Mouse (Mus musculus) neural tube, embryonic 10.5 days (tissue): ENCODE results near the gene Cxcr4.
A peak's percentile ranks its signal among the peaks of the same experiment; 100 is the strongest.
"Not testable (repeated sequence)": the region's sequence is repeated elsewhere in the genome, so short reads cannot be mapped to it uniquely, and the experiment has no call there.

Source experiments
- DNase-seq: peaks from one replicate; pipeline ENCODE4 v3.0.0-alpha.2; 2017; ENCODE audit warnings: low spot score; ENCODE audit errors: extremely low spot score

Cxcr4 gene

DNA sequence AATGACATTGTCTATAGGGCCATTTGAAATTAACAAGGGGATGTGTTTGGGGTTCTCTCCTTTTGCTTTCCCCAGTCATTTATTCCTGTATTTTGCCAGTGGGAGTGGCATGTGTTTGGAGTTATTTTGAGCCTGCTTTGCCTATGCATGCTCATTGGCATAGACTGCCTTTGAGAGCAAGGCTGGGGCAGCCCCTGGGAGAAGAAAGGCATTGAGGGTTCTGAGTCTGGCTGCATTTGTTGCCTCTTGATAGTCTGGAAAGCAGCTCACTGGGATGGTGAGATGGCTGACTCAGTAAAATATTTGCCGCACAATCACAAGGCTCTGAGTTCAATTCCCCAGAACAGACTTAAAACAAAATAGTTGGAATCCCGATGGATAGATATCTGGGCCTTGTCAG, 8.5 kb upstream of the Cxcr4 start:
- DNase-seq, result no peak

DNA sequence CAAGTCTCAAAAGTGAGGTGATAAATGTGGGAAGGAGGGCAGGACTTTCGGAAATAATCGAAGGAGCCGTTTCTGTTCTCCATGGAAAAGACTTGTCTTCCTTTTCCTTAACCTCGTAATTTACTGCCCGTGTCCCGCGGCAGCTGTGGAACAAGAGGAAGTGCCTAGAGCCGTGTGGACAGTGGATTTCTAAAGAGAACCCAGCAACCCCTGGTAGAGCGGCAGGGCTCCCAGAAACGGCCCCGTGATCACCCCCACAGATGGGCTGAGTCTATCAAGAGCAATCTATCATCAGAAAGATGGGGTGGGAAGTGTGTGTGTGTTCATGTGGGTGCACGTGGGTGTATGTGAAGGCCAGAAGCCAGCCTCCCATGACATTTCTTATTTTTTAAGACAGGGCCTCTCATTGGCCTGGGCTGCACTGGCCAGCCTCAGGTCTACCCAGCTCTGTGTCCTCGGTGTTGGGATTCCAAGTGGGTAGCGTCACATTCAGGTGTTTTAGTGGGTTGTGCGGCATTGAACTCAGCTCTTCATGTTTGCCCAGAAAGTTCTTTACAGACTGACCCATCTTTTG, 5.2 kb upstream of the Cxcr4 start:
- DNase-seq, result no peak

DNA sequence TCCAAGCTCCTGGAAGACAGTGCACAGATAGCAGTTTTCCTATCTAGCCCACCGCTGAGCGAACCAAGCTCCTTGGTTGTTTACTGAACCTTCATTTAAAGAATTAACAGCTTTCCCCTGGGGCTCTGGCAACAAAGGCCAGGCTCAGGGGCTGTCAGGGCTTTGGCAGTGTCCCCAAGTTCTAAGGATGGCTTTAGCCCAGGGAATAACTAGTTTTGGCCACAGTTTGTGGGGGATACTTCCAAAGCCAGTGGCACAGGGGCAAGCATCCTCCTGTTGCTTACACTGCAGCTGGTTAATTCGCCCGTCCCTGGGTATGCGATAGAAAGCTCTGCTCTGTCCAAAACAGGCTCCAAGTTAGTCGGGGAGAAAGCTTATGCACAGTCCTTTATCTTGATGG, 3.4 kb upstream of the Cxcr4 start:
- no peak for DNase-seq

DNA sequence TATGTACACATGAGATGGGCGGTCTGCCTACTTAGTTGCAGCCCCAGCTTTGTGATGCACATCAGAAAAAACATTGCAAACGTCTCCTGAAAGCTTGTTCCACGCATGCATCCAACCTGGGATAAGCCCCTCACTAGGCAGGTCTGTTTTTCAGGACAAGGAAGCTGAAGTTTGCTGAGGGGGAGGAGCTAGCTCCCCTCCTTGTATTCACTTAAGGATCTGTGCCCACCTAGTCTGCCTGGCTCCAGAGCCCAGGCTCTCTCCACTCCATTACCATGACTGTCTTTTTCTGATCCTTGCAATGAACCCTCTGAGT, 3.0 kb upstream of the Cxcr4 start:
- no peak for DNase-seq

DNA sequence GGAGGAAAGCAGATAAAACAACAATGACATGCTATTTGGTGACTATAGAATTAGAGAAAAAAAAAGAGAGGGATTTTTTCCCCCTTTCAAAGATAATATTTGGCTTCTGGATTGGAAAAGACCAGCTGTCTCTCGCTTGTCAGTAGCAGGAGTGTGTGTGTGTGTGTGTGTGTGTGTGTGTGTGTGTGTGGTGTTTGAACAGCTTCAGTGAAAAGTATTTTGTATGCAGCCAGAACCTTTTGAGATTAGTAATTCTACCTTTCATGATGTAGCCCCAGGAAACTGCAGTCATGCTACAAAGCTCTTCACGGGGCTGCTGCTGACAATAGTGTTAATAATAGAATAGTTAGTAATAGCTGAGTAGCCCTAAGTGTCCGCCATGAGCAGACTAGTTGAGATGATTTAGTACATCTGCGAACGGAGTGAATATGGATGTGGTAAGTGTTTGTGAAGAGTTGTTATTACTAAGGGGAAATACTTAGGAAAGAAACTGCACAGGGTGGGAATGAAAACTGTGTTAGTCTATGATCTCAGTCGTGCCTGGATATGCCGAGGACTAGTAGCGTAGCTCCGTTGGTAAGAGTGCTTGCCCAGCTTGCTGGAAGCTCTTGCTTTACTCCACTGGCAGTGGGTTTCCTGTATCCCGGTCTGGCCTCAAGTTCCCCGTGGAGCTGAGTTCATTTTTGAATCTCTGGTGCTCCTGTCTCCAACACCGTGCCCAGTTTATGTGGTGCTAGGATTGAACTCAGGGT, 2.4 kb upstream of the Cxcr4 start:
- no peak for DNase-seq

DNA sequence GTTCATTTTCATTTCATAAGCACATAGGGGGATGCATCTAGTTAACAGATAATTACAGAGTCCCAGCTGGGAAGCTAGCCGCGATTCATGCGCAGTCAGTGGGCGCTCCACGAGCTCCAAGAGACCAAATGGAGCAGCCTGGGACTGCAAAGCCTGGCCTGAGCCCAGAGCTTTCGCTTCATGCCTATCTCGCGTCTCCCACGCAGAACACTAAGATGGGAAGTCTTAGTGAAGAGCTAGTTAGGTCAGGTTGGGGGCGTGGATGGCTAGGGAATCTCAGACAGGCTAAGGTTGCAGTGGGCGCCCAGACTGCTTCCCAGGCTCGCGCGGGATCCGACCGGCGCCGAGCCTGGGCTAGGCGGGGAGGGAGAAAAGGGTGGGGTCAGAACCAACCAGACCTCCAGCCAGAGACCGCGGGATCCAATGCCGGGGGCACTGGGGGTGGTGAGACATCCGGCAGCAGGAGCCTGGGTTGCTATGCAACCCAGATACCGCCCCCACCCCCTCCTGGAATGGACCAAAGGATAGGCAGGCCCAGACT, 938 bp upstream of the Cxcr4 start:
- peak; percentile 53 for DNase-seq

DNA sequence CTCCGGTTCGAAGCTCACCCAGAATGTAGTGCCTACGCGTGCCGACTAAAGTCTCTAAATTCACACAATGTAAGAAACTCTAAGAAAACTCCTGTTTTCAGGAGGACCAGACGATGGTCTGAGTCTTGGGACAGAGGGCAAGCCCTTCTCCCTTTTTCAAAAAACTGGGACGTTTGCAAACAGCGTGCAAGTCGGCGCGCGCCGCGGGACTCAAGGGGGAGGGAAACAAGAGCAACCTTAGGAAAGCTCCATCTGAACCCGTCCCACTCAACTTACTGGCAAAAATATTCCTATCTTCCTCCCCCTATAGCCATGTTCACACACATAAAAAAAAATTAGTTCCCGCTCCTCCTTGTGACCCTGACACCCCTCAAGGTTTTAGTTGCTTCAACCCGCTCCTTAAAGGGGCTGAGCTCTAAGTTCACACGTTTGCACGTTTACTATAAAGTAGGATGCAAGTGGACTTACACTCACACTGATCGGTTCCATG, 327 bp downstream of the Cxcr4 start:
- DNase-seq, result no peak

DNA sequence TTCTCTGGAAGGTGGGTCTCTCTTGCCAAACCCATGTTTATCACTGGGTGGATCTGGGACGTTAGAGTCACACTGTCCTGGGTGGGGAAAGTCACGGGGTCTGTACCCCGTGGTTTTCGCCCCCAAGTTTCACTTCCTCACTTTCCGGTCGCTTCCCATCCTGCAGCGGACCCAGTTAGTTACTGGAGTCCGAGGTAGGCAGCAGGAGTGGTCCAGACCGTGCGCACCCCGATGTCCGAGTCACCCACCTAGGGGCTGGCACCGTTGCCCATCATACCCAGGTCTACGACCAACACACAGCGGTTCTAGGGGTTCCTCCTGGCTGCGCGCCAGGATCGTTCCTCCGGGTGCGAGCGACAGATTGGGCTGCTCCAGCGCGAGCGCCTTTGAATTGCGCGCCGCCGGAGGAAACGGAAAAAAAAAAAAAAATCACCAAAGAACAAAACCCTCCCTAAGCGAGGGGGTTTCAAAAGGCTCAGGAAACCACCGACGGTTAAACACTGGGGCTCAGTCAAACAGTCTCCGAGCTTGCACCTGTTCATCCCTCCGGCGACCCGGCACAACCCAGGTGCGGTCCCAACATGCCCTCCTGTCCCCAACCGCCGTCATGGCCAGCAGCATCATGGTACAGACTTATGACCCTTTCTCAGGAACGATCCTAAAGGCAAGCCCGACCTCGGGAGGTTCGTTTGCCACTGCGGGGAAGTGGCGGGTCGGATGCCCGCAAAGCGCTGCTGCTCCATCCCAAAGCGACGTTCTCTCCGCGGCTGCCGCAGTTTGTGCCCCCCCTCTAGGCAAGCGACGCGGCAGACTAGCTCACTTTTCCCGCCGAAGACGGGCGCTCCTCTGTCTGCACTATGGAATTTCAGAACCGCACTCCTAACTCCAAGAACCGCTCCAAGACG, 1.0 kb downstream of the Cxcr4 start:
- peak; percentile 64 for DNase-seq

DNA sequence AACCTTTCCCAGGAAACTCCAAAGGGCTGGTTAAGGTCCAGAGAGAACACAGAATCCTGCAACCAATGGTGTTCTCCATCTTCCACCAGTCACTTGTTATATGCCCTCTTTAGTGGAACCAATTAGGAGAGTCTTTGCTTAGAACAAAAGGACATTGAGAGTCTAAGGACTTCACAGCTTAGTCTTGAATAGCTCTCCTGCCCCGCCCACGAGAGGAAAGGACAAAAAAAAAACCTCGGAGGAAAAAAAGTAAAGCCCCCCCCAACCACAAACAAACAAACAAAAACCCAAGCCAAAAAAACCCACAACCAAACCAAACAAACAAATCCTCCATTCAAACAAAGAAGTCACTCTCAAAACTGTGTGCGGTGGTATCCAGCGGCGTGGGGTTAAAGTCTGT, 2.1 kb downstream of the Cxcr4 start:
- DNase-seq, result no peak

DNA sequence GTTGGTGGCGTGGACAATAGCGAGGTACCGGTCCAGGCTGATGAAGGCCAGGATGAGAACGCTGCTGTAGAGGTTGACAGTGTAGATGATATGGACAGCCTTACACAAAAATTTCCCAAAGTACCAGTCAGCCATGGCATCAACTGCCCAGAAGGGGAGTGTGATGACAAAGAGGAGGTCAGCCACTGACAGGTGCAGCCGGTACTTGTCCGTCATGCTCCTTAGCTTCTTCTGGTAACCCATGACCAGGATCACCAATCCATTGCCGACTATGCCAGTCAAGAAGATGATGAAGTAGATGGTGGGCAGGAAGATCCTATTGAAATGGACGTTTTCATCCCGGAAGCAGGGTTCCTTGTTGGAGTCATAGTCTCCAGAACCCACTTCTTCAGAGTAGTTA, 2.6 kb downstream of the Cxcr4 start:
- no peak for DNase-seq

DNA sequence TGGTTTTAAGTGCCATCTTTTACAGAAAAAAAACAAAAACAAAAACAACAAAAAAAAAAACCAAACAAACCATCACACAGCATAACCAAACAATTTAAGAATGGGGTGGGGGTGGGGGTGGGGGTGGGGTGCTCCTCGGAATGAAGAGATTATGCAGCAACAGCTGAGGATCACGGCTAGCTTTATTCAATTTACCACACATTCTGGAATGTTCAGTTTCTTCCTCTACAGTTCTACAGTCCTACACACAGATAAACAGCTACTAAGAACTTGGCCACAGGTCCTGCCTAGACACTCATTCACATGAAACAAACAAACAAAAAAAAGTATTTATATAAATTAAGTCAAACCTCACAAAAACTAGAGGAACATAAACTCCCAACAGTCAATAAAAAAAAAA, 3.8 kb downstream of the Cxcr4 start:
- DNase-seq, result no peak

DNA sequence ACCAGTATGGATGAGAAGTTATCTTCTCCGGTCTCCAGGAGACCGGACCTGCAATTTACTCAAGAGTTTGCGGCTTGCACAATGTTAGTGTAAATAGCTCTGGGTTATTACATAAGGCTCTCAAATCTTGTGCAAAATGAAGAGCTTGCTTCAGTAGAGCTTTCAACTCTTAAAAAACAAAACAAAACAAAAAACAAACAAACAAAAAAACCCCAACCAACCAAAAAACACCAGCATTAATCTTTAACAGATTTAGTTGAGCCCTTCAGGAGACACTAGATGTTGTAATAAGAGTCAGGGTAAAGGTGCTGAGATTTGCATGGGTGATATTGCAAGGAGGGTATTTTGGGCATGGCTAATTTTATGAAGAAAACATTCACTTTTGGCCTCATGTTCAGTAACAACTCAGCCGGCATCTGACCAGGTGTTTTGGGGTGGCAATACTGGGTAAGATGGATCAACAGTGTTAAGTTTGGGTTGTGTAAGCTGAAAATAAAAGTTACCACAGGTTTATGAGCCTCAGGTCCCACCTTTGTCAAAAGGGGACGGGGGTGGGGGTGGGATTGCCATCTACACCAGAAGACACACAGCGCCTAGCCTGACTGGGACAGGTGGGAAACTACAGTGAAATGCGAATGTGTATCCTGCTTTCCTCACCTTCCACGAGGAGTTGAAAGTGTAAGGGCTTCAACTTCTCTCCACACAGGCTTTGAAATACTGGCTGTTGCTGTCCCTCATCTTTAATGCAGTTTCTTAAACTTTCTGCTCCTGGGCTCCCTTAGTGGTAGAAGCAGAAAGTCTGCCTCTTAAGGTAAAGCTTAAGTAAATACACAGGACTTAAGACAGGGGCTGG, 4.9 kb downstream of the Cxcr4 start:
- DNase-seq, result no peak

DNA sequence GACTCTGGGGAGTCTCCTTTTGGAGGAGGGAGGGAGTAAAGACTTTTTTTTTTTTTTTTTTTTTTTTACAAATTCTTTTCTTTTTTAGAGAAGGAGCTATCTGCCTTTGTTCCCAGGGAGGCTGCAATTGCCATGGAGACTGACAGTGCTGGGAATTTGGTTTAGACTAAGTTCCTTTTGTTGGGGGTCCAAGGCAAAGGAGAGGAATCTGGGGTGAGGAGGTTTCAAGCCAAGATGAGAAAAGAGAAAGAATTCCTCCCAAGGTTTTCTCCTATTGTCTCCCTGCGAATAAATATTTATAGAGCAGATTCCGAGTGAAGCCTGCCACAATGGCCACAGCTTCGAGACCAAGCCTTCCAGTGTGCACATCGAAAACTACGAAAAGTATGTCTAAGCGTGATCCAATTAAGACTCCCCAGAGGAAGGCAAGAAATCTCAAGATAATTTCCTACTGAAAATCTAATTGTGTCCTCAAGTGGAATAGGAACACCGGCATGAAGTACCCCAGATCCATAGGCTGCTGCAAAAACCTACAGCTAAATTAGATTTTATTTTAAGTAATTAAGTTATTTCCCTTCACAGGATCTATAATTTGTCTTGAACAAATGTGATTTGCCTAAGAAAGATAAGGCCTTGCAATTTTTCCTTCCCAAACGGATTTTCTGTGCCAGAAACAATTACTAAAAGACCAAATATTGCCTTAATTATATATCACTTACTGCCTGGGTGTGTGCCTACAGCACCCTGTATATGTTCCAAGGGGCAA, 5.7 kb downstream of the Cxcr4 start:
- DNase-seq, result no peak

DNA sequence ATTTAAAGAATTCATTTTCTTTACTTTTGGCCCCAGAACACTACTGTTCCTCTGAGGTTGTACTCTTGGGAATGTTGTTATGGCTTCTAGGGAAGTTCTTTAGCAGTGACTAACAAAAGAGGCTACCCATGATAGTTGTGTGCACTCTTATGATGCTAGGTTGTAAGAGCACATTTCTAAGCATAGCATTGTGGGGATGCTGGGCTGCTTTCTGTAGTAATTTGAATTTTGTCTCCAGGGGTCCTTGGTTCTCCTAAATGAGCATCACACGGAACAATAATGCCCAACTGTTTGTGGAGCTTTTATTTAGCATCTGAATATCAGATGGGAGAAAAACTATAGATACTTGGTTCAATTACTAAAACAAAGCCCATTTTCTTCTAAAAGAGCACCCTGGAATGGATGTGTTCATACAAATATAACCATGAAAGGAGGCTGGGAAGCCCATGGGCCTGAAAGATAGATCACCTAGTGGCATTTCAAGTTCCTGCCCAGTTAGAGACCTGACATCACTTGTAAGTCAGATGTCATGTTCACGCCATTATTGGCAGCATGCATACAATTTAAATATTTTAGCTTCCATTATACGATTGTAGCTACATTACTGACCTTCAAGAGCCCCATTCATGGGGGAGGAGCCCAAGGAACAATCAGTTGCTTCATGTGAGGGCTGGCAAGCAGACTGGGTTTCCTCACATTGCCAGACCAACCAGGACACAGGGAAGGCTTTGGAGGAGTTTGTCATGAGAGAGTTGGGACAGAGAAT, 6.5 kb downstream of the Cxcr4 start:
- no peak for DNase-seq

DNA sequence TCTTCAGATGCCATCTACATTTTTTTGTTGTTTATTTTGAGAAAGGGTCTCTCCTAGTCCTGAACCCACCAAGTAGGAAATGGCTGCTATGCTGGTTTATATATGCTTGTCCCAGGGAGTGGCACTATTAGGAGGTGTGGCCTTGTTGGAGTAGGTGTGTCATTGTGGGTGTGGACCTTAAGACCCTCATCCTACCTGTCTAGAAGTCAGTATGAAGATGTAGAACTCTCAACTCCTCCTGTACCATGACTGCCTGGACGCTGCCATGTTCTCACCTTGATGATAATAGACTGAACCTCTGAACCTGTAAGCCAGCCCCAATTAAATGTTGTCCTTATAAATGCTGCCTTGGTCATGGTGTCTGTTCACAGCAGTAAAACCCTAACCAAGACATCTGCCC, 7.4 kb downstream of the Cxcr4 start:
- not testable (repeated sequence) for DNase-seq

DNA sequence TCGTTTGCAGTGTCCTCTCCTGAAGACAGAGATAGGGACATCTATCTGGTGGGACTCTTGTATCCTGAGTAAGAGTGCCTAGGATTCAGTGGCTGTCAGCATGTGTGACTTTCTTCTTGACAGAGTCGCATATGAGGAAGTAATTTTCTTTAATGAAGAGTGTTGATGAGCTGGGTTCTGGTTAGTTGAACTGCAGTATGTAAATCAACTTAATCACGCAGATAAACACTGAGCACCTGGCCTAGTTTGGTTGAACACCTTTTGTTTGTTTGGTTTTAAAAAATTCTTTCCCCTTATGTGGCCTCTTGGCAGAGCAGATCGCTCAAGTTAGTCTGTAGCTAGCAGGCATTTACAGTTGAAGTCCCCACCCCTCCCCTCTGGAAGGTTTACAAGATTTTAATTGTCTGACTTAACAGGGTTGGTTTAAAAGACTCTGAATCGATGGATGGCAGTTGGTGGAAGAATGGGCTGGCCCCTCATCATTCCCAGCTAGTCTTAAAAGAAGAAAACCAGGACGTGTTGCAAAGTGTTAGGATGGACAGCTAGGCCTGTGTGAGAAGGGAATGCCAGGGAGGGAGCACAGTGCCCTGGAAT, 8.7 kb downstream of the Cxcr4 start:
- DNase-seq, result no peak

DNA sequence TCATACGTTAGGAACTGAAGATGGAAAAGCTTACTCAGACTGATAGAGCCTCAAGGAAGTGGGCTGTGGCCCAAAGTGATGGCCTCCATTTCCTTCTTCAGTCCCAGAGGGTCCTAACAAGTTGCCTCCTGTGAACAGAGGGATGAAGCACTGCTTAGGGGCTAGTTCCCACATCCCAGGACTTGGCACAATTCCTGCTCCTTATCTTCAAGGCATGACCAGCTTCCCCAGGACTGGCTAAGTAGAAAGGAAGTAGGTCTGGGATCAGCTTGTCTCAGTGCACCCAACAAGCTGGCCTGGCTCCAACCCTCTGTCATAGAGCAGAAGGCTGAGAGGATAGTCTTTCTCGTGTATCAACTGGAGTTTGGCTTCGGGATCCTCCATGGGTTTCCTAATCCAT, 11.8 kb downstream of the Cxcr4 start:
- no peak for DNase-seq

DNA sequence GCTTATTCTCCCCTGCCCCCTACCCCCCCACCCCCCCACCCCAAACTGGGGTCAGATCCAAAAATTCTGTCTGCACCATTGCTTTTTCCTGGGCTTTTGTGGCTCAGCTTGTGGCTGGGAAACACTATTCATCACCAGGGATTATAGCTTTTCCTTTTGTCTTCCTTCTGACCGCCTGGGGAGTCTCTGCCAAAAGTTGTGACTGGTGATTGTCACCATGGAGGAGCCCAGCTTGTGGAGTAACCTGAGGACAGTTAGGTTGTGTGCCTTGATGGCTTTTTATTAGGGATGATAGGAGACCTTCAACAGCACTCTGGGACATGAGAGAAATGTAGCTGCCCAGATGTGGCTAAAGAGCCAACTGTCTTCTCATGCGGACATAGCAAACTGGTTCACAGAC, 13.6 kb downstream of the Cxcr4 start:
- DNase-seq, result no peak

DNA sequence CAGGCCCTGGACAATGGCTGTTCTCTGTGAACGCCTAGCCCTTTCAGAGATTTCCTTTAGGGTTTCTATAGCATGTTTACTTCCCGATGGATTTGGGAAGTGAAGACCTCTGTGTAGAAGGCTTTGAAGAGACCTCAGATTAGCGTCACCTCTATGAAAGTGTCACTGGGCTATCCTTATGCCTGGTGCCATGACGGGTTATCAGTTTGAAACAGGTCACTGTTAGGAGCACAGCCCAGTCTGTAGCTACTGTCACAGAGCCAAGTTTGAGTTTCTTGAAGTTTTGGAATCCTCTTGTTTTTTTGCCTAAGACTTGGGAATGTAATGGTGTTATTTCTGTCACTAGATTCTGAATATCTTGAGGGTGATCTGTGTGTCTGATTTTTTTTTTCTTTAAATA, 17.0 kb downstream of the Cxcr4 start:
- no peak for DNase-seq
